Mouse (Mus musculus): ENCODE measurements at regions not wholly inside any gene's neighbourhood (a gene's known extent, or its start where the extent isn't known, plus 50 kb on each side); places are given as distances from the start of the nearest gene placed in this dataset.

DNA sequence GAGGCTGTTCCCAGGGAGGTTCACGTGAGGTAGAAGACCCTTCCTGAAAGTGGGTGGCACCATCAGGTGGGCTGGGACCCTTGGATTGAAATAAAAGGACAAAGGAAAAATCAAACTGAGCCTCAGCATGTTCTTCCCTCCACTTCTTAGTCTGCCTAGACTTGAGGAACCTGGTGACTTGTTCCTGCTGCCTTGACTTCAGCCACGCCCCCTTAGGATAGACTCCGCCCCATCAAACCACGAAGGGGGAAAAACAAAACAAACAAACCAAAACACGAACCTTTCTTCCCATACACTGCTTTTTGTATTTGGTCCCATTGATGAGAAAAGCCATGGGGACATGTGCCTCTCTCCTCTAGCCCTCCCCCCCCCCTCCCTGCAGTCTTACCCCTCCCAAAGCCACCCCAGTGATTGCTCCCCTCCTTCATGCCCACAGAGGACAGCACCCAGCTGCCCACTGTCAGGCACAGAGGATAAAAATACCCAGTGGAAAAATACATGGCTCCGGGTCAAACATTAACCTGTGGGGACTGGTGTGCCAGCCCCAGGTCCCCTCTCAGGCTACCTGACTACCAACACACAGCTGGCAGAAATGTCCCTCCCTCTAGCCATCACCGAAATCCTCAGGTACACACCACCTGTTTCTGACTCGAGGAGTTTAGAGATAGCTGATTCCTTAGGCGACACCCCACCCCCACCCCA is 148.0 kb downstream of the Vegfa start:
- TF ChIP-seq CTCF (IDR thresholded peaks at IDR 0.05; ENCODE audit: extremely low read depth, insufficient read depth, low read length): no peak
- TF ChIP-seq POLR2A (IDR thresholded peaks at IDR 0.05; ENCODE audit: extremely low read depth, insufficient read depth, low read length): no peak
